Mouse (Mus musculus) bone marrow macrophage, adult 2 months (primary cell): ENCODE measurements at regions not wholly inside any gene's neighbourhood (a gene's known extent, or its start where the extent isn't known, plus 50 kb on each side); places are given as distances from the start of the nearest gene placed in this dataset.

Experiments used
- CTCF ChIP-seq: IDR thresholded peaks from 2 replicates; pipeline ENCODE4 v1.5.1; 2012; ENCODE audit warnings: low read depth, mild to moderate bottlenecking, low read length, moderate library complexity
- POLR2A ChIP-seq: IDR thresholded peaks from 2 replicates; pipeline ENCODE4 v1.6.1; 2012; ENCODE audit warnings: mild to moderate bottlenecking, low read depth, low read length, borderline replicate concordance

- TF ChIP-seq CTCF (no peak), POLR2A (no peak)
Measured at GRCm38 (mm10) chr5:148802720-148803119, 126.4 kb downstream of the Katnal1 start.
